Mouse (Mus musculus) MEL (cell line): ENCODE measurements around the gene Rgl1. TPM values are rescaled to one million over a fixed set of nuclear protein-coding genes. Genes with fewer than 3 reads are reported as not detected.

Experiments used
- DNase-seq: peaks from one replicate; pipeline ENCODE4 v3.0.0; 2011; ENCODE audit warnings: low read depth, low spot score
- H3K27ac ChIP-seq: 2 replicates; pipeline ENCODE4 v1.5.1; 2012; ENCODE audit warnings: low read depth, mild to moderate bottlenecking, control low read depth, low read length, moderate library complexity; ENCODE audit not compliant: control insufficient read depth
- H3K27me3 ChIP-seq, 2 experiments: fragments of 150-350 bp in 1 of 2; sonication (generic) in 1 of 2; 2 replicates each; pipeline ENCODE4 v1.6.1; 2012; ENCODE audit warnings: low read length in 2 of 2, mild to moderate bottlenecking in 2 of 2, improper control_type of control experiment in 1 of 2, moderate library complexity in 1 of 2; ENCODE audit not compliant: insufficient read depth in 2 of 2, control insufficient read depth in 1 of 2
- H3K36me3 ChIP-seq, 2 experiments: 2 replicates each; pipeline ENCODE4 v1.6.1; 2012 to 2014; ENCODE audit warnings: low read length in 2 of 2, improper control_type of control experiment in 1 of 2, inconsistent platforms in 1 of 2, mild to moderate bottlenecking in 1 of 2; ENCODE audit not compliant: insufficient read depth in 2 of 2, control insufficient read depth in 1 of 2
- H3K4me1 ChIP-seq, 2 experiments: fragments of 150-350 bp in 1 of 2; sonication (generic) in 1 of 2; 2 replicates each; pipeline ENCODE4 v1.6.1; 2012; ENCODE audit warnings: low read length in 2 of 2, improper control_type of control experiment in 1 of 2, mild to moderate bottlenecking in 1 of 2; ENCODE audit not compliant: insufficient read depth in 2 of 2, control insufficient read depth in 1 of 2
- H3K4me3 ChIP-seq, 2 experiments: fragments of 150-350 bp in 1 of 2; sonication (generic) in 1 of 2; 2 replicates each; pipeline ENCODE4 v1.5.1; 2012; ENCODE audit warnings: low read depth in 2 of 2, low read length in 2 of 2, mild to moderate bottlenecking in 2 of 2, moderate library complexity in 2 of 2, control low read depth in 1 of 2, improper control_type of control experiment in 1 of 2; ENCODE audit not compliant: control insufficient read depth in 1 of 2, insufficient read depth in 1 of 2
- H3K79me2 ChIP-seq: 2 replicates; pipeline ENCODE4 v1.6.1; 2012; ENCODE audit warnings: mild to moderate bottlenecking, low read length, moderate library complexity; ENCODE audit not compliant: control insufficient read depth, poor library complexity, insufficient read depth
- H3K9ac ChIP-seq: 2 replicates; pipeline ENCODE4 v1.6.1; 2012; ENCODE audit warnings: low read depth, mild to moderate bottlenecking, control low read depth, low read length, moderate library complexity; ENCODE audit not compliant: control insufficient read depth, poor library complexity, severe bottlenecking
- H3K9me3 ChIP-seq: fragments of 150-350 bp; sonication (generic); replicated peaks from 2 replicates; pipeline ENCODE4 v1.6.1; 2012; ENCODE audit warnings: mild to moderate bottlenecking, low read length, improper control_type of control experiment, moderate library complexity; ENCODE audit not compliant: insufficient read depth
- BHLHE40 ChIP-seq: IDR thresholded peaks from 2 replicates; pipeline ENCODE4 v1.6.1; 2012; ENCODE audit warnings: low read depth, mild to moderate bottlenecking, inconsistent platforms, low read length, improper control_type of control experiment, borderline replicate concordance
- CHD1 ChIP-seq: IDR thresholded peaks from 2 replicates; pipeline ENCODE4 v1.6.1; 2012; ENCODE audit warnings: low read depth, mild to moderate bottlenecking, inconsistent platforms, low read length, improper control_type of control experiment
- CTCF ChIP-seq, 3 experiments: IDR thresholded peaks in 2 of 3; conservative IDR thresholded peaks in 1 of 3; 2 replicates each; pipeline ENCODE4 v1.5.1; 2011 to 2012; ENCODE audit warnings: low read length in 3 of 3, low read depth in 2 of 3, mild to moderate bottlenecking in 2 of 3, improper control_type of control experiment in 1 of 3, inconsistent platforms in 1 of 3, mixed read lengths in 1 of 3, moderate library complexity in 1 of 3; ENCODE audit not compliant: control insufficient read depth in 1 of 3, insufficient read depth in 1 of 3, poor library complexity in 1 of 3, severe bottlenecking in 1 of 3
- ELF1 ChIP-seq: IDR thresholded peaks from 2 replicates; pipeline ENCODE4 v1.6.1; 2014; ENCODE audit warnings: low read depth, mild to moderate bottlenecking, inconsistent platforms, low read length, improper control_type of control experiment, moderate library complexity
- EP300 ChIP-seq, 2 experiments: IDR thresholded peaks; 2 replicates each; pipeline ENCODE4 v1.6.1; 2011; ENCODE audit warnings: improper control_type of control experiment in 2 of 2, low read length in 2 of 2, low read depth in 1 of 2, mild to moderate bottlenecking in 1 of 2
- GATA1 ChIP-seq: IDR thresholded peaks from 2 replicates; pipeline ENCODE4 v1.6.1; 2011; ENCODE audit warnings: low read depth, low read length, improper control_type of control experiment
- JUND ChIP-seq: IDR thresholded peaks from 2 replicates; pipeline ENCODE4 v1.6.1; 2011; ENCODE audit warnings: low read depth, mild to moderate bottlenecking, improper control_type of control experiment, low read length
- MAFK ChIP-seq: IDR thresholded peaks from 2 replicates; pipeline ENCODE4 v1.6.1; 2011; ENCODE audit warnings: low read depth, mild to moderate bottlenecking, low read length, improper control_type of control experiment, borderline replicate concordance
- MAZ ChIP-seq: IDR thresholded peaks from 2 replicates; pipeline ENCODE4 v1.6.1; 2012; ENCODE audit warnings: low read depth, mild to moderate bottlenecking, inconsistent platforms, low read length, improper control_type of control experiment
- MYB ChIP-seq: IDR thresholded peaks from 2 replicates; pipeline ENCODE4 v1.6.1; 2011; ENCODE audit warnings: mild to moderate bottlenecking, low read depth, low read length, improper control_type of control experiment
- MYC ChIP-seq: IDR thresholded peaks from 2 replicates; pipeline ENCODE4 v1.6.1; 2011; ENCODE audit warnings: low read depth, mild to moderate bottlenecking, low read length, improper control_type of control experiment, moderate library complexity
- NRF1 ChIP-seq: IDR thresholded peaks from 2 replicates; pipeline ENCODE4 v1.6.1; 2014; ENCODE audit warnings: low read depth, mild to moderate bottlenecking, inconsistent platforms, low read length, improper control_type of control experiment, moderate library complexity; ENCODE audit not compliant: poor library complexity, insufficient read depth, severe bottlenecking
- POLR2AphosphoS2 ChIP-seq: IDR thresholded peaks from 2 replicates; pipeline ENCODE4 v1.6.1; 2011; ENCODE audit warnings: low read length, improper control_type of control experiment
- SMC3 ChIP-seq: IDR thresholded peaks from 2 replicates; pipeline ENCODE4 v1.6.1; 2011; ENCODE audit warnings: low read depth, low read length, improper control_type of control experiment
- TAL1 ChIP-seq: IDR thresholded peaks from 2 replicates; pipeline ENCODE4 v1.6.1; 2012; ENCODE audit warnings: mild to moderate bottlenecking, inconsistent platforms, low read length, moderate library complexity, mixed read lengths
- TBP ChIP-seq: IDR thresholded peaks from 2 replicates; pipeline ENCODE4 v1.8.0; 2011; ENCODE audit warnings: low read depth, low read length, improper control_type of control experiment
- polyA plus RNA-seq, 2 experiments: library from polyadenylated mRNA; stranded (reverse) in 1 of 2; unstranded in 1 of 2; fragments of >175 nt in 1 of 2; fragments of >200 nt in 1 of 2; gene quantifications; 2 replicates each; pipeline versions ENCODE4 v1.2.1 to v1.2.4; 2012; ENCODE audit warnings: low replicate concordance in 2 of 2, low read depth in 1 of 2; ENCODE audit not compliant: insufficient read length in 2 of 2, insufficient read depth in 1 of 2, missing spikeins in 1 of 2
- total RNA-seq: library from RNA; depleted of rRNA; stranded (reverse); fragments of 300-350 nt; gene quantifications from 2 replicates; pipeline ENCODE4 v1.2.3, GENCODE M21; 2012

The Rgl1 gene
- total and polyA plus RNA-seq, 3 experiments: 0.12 to 0.39 TPM; not detected in 1

- no peak overlapping the region for H3K4me3 ChIP-seq
- H3K36me3 ChIP-seq: peaks cover 0 to 4% of the 10 kb centered on the region in 2 experiments; a peak in 2 of 4 replicates
- no peak for DNase-seq
- TF ChIP-seq CTCF (IDR thresholded peaks at IDR 0.05 in 2 of 3, conservative IDR thresholded peaks at IDR 0.05 in 1 of 3; ENCODE audit: control insufficient read depth in 1 of 3, insufficient read depth in 1 of 3, low read depth in 2 of 3, low read length in 3 of 3, poor library complexity in 1 of 3, severe bottlenecking in 1 of 3) (no peak), SMC3 (no peak), POLR2AphosphoS2 (no peak), JUND (no peak), BHLHE40 (no peak), MYC (no peak), ELF1 (no peak), MAFK (no peak), TAL1 (no peak), MAZ (no peak), TBP (no peak), MYB (no peak)
- no peaks in the 10 kb centered on the region for H3K27me3 ChIP-seq
- no peaks in the 10 kb centered on the region for H3K9me3 ChIP-seq
- no peaks in the 10 kb centered on the region for H3K79me2 ChIP-seq
- peaks cover 0 to 8% of the 10 kb centered on the region in 2 experiments; a peak in 2 of 4 replicates for H3K4me1 ChIP-seq
- no peak overlapping the region for H3K27ac ChIP-seq
- no peak overlapping the region for H3K9ac ChIP-seq
Observed at GRCm38 (mm10) chr1:152599347-152599746, 166.8 kb downstream of the Rgl1 start.

- no peak overlapping the region for H3K9ac ChIP-seq
- H3K79me2 ChIP-seq: no peaks in the 10 kb centered on the region
- no peaks in the 10 kb centered on the region for H3K27me3 ChIP-seq
- peaks cover 0 to 30% of the 10 kb centered on the region in 2 experiments; a peak in 3 of 4 replicates for H3K4me1 ChIP-seq
- peaks cover 0 to 17% of the 10 kb centered on the region in 2 experiments; a peak in 2 of 4 replicates for H3K36me3 ChIP-seq
- TF ChIP-seq EP300 (IDR thresholded peaks at IDR 0.05; ENCODE audit: low read depth in 1 of 2, low read length in 2 of 2) (peak; percentile 5 to 37; a peak in 1 of 4 replicates), GATA1 (0 out of 2 replicates have a peak, but pooled peaks have one; percentile 44), CHD1 (no peak), NRF1 (no peak), MYC (no peak)
- peak; percentile 23 for DNase-seq
- H3K9me3 ChIP-seq: no peaks in the 10 kb centered on the region
- H3K27ac ChIP-seq: no peak overlapping the region
- H3K4me3 ChIP-seq: no peak overlapping the region
Observed at GRCm38 (mm10) chr1:152594690-152595089, 171.5 kb downstream of the Rgl1 start.
